Mouse (Mus musculus): Measurements from ENCODE around the gene Duxf3. TPM values are rescaled to one million over a fixed set of nuclear protein-coding genes. Genes with fewer than 3 reads are reported as not detected.
"Not testable (repeated sequence)": the region's sequence is repeated elsewhere in the genome, so short reads cannot be mapped to it uniquely, and the experiment has no call there.

Gene Duxf3
- polyA plus RNA-seq, 1 experiment, result not detected

- no peak for DNase-seq
- Histone ChIP-seq H3K4me3 (ENCODE audit: insufficient read depth, low read depth, low read length) (no peak within 1 kb of the TSS), H3K36me3 (ENCODE audit: control insufficient read depth, insufficient read depth, low read length) (no peaks in the 10 kb centered on the region), H3K27ac (ENCODE audit: insufficient read depth, low read depth, low read length) (no peak within 1 kb of the TSS), H3K27me3 (replicated peaks; ENCODE audit: control insufficient read depth, insufficient read depth, low read length) (no peaks in the 10 kb centered on the region), H3K4me1 (ENCODE audit: control insufficient read depth, insufficient read depth, low read length) (no peaks in the 10 kb centered on the region)
- WGBS, result 89% methylated on average over 10 of the region's 10 CpGs
- TF ChIP-seq CTCF (conservative IDR thresholded peaks at IDR 0.05; ENCODE audit: insufficient read depth, insufficient read length, low read depth, low read length) (no peak), POLR2A (IDR thresholded peaks at IDR 0.05; ENCODE audit: low read depth, low read length) (no peak)
These were observed 4.1 kb upstream of the Duxf3 start, which contains the start of gene Gm4981 for GRCm38 (mm10) chr10:58236613-58237012. TSS of gene Gm4981 (minus strand) at chr10:58236701.

- 89% methylated on average over 4 of the region's 4 CpGs for WGBS
- not testable (repeated sequence) for H3K4me1 ChIP-seq (ENCODE audit: control insufficient read depth, insufficient read depth, low read length); H3K36me3 ChIP-seq (ENCODE audit: control insufficient read depth, insufficient read depth, low read length); H3K27me3 ChIP-seq (replicated peaks; ENCODE audit: control insufficient read depth, insufficient read depth, low read length); H3K4me3 ChIP-seq (ENCODE audit: insufficient read depth, low read depth, low read length); H3K27ac ChIP-seq (ENCODE audit: insufficient read depth, low read depth, low read length)
- DNase-seq, result peak; percentile 32
These were observed 2.5 kb upstream of the Duxf3 start for GRCm38 (mm10) chr10:58234985-58235384.

GRCm38 (mm10) chr10:58233740-58234121 lies 1.3 kb upstream of the Duxf3 start:
- H3K4me1 ChIP-seq (ENCODE audit: control insufficient read depth, insufficient read depth, low read length); H3K27me3 ChIP-seq (replicated peaks; ENCODE audit: control insufficient read depth, insufficient read depth, low read length); H3K4me3 ChIP-seq (ENCODE audit: insufficient read depth, low read depth, low read length); H3K27ac ChIP-seq (ENCODE audit: insufficient read depth, low read depth, low read length); H3K36me3 ChIP-seq (ENCODE audit: control insufficient read depth, insufficient read depth, low read length): not testable (repeated sequence)
- peak; percentile 30 for DNase-seq

GRCm38 (mm10) chr10:58233054-58233739 lies 722 bp upstream of the Duxf3 start:
- 74% methylated on average over 10 of the region's 10 CpGs for WGBS
- H3K27ac ChIP-seq (ENCODE audit: insufficient read depth, low read depth, low read length); H3K36me3 ChIP-seq (ENCODE audit: control insufficient read depth, insufficient read depth, low read length); H3K27me3 ChIP-seq (replicated peaks; ENCODE audit: control insufficient read depth, insufficient read depth, low read length); H3K4me1 ChIP-seq (ENCODE audit: control insufficient read depth, insufficient read depth, low read length); H3K4me3 ChIP-seq (ENCODE audit: insufficient read depth, low read depth, low read length): not testable (repeated sequence)
- DNase-seq, result peak; percentile 56

GRCm38 (mm10) chr10:58231779-58232640 lies 465 bp downstream of the Duxf3 start:
- DNase-seq, result peak; percentile 73
- 89% methylated on average over 35 of the region's 35 CpGs for WGBS
- not testable (repeated sequence) for H3K27ac ChIP-seq (ENCODE audit: insufficient read depth, low read depth, low read length); H3K4me3 ChIP-seq (ENCODE audit: insufficient read depth, low read depth, low read length); H3K4me1 ChIP-seq (ENCODE audit: control insufficient read depth, insufficient read depth, low read length); H3K27me3 ChIP-seq (replicated peaks; ENCODE audit: control insufficient read depth, insufficient read depth, low read length); H3K36me3 ChIP-seq (ENCODE audit: control insufficient read depth, insufficient read depth, low read length)

- 86% methylated on average over 5 of the region's 7 CpGs for WGBS
- H3K4me1 ChIP-seq (ENCODE audit: control insufficient read depth, insufficient read depth, low read length); H3K4me3 ChIP-seq (ENCODE audit: insufficient read depth, low read depth, low read length); H3K36me3 ChIP-seq (ENCODE audit: control insufficient read depth, insufficient read depth, low read length); H3K27me3 ChIP-seq (replicated peaks; ENCODE audit: control insufficient read depth, insufficient read depth, low read length); H3K27ac ChIP-seq (ENCODE audit: insufficient read depth, low read depth, low read length): not testable (repeated sequence)
- peak; percentile 57 for DNase-seq
These were observed 1.4 kb downstream of the Duxf3 start for GRCm38 (mm10) chr10:58231088-58231487.

GRCm38 (mm10) chr10:58230021-58230420 lies 2.5 kb downstream of the Duxf3 start:
- not testable (repeated sequence) for H3K27me3 ChIP-seq (replicated peaks; ENCODE audit: control insufficient read depth, insufficient read depth, low read length); H3K36me3 ChIP-seq (ENCODE audit: control insufficient read depth, insufficient read depth, low read length); H3K4me3 ChIP-seq (ENCODE audit: insufficient read depth, low read depth, low read length); H3K4me1 ChIP-seq (ENCODE audit: control insufficient read depth, insufficient read depth, low read length); H3K27ac ChIP-seq (ENCODE audit: insufficient read depth, low read depth, low read length)
- peak; percentile 33 for DNase-seq
- 58% methylated on average over 3 of the region's 3 CpGs for WGBS

- WGBS, result 81% methylated on average over 2 of the region's 6 CpGs
- H3K27ac ChIP-seq (ENCODE audit: insufficient read depth, low read depth, low read length); H3K4me3 ChIP-seq (ENCODE audit: insufficient read depth, low read depth, low read length); H3K27me3 ChIP-seq (replicated peaks; ENCODE audit: control insufficient read depth, insufficient read depth, low read length); H3K4me1 ChIP-seq (ENCODE audit: control insufficient read depth, insufficient read depth, low read length); H3K36me3 ChIP-seq (ENCODE audit: control insufficient read depth, insufficient read depth, low read length): not testable (repeated sequence)
- DNase-seq, result peak; percentile 40
These were observed 4.7 kb downstream of the Duxf3 start for GRCm38 (mm10) chr10:58227798-58228197.

GRCm38 (mm10) chr10:58226357-58226756 lies 6.1 kb downstream of the Duxf3 start:
- H3K4me1 ChIP-seq (ENCODE audit: control insufficient read depth, insufficient read depth, low read length); H3K4me3 ChIP-seq (ENCODE audit: insufficient read depth, low read depth, low read length); H3K27ac ChIP-seq (ENCODE audit: insufficient read depth, low read depth, low read length); H3K27me3 ChIP-seq (replicated peaks; ENCODE audit: control insufficient read depth, insufficient read depth, low read length); DNase-seq; H3K36me3 ChIP-seq (ENCODE audit: control insufficient read depth, insufficient read depth, low read length): not testable (repeated sequence)
- WGBS, result 77% methylated on average over 4 of the region's 4 CpGs

GRCm38 (mm10) chr10:58224827-58225785 lies 7.4 kb downstream of the Duxf3 start, which contains the start of gene AW822073:
TSS of gene AW822073 (minus strand) at chr10:58224930.
- H3K36me3 ChIP-seq (ENCODE audit: control insufficient read depth, insufficient read depth, low read length); H3K27ac ChIP-seq (ENCODE audit: insufficient read depth, low read depth, low read length); H3K4me1 ChIP-seq (ENCODE audit: control insufficient read depth, insufficient read depth, low read length); H3K4me3 ChIP-seq (ENCODE audit: insufficient read depth, low read depth, low read length); H3K27me3 ChIP-seq (replicated peaks; ENCODE audit: control insufficient read depth, insufficient read depth, low read length): not testable (repeated sequence)
- 86% methylated on average over 18 of the region's 18 CpGs for WGBS
- peak; percentile 51 for DNase-seq

Data from kidney, adult 2 months (tissue).